Mouse (Mus musculus): ENCODE measurements around the gene Gipc3. TPM values are rescaled to one million over a fixed set of nuclear protein-coding genes. Genes with fewer than 3 reads are reported as not detected.

Gipc3 gene
- polyA plus RNA-seq, 1 experiment = not detected

DNA sequence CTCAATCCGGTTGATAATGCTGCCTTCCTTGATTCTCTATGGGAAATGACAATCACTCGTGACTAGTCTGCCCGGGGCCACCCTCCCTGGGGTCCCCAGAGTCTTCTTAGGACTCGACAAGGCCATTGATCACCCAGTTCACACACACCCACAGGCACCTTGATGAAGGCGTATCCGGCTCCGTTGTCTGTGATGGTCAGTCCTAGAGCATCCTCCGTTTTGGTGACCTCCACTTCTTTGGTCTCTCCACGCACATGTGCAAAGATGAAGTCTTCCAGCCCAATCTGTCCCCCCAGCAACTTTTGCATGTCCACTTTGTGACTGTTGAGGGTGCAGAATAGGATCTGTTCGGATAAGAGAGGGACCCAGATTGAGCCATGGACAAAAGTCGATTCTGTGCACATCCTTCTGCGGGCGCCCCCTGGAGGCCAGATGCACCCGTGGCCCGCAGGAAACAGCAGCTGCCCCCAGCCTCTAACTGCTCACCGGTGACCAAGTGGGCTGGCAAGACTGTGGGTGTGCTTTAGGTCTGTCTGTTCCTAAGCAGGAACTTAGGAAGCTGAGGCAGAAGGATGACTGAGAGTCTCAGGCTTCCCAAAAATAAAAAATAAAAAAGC lies 1.6 kb downstream of the Gipc3 start:
- Histone ChIP-seq H3K27ac (replicated peaks; ENCODE audit: low read depth, low read length) (no peak overlapping the region), H3K4me3 (ENCODE audit: insufficient read depth, low read depth, low read length) (no peak overlapping the region), H3K4me1 (ENCODE audit: control insufficient read depth, insufficient read depth, insufficient read length, low read length) (no peaks in the 10 kb centered on the region)

DNA sequence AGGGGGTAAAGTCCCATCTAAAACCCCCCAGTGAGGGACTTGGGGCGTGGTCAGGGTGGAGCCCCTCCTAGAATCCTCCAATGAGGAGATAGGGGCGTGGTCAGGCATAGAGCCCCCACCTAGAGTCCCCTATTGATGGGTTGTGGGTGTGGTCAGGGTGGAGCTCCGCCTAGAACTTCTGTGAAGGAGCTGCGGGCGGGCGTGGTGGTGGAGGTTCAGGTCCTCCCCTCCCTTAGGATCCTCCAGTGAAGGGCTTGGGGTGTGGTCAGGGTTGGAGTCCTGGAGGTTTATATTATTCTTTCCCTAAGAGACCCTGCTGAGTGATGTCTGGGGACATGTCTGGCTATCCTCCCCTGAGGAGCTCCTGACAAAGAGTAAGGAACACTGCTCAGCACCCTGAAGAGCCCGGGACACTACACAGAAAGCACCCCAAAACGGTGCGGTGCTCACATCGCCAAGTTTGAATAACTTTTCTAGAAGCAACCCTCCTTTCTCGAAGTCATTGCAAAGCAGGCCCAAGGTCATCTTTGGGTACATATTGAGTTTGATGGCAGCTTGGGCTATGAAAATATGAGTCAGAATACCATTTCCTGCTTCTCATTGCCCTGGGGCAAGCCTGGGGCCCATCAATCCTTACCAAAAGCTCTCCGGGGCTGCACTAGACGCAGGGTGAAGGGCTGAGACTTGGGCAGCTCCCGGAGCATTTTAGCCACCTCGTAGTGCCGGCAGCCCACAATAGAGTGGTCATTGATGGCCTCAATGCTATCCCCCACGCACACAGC lies 2.3 kb downstream of the Gipc3 start:
- no peak overlapping the region for H3K27ac ChIP-seq (replicated peaks; ENCODE audit: low read depth, low read length)
- H3K4me3 ChIP-seq (ENCODE audit: insufficient read depth, low read depth, low read length) = no peak overlapping the region
- no peaks in the 10 kb centered on the region for H3K4me1 ChIP-seq (ENCODE audit: control insufficient read depth, insufficient read depth, insufficient read length, low read length)

DNA sequence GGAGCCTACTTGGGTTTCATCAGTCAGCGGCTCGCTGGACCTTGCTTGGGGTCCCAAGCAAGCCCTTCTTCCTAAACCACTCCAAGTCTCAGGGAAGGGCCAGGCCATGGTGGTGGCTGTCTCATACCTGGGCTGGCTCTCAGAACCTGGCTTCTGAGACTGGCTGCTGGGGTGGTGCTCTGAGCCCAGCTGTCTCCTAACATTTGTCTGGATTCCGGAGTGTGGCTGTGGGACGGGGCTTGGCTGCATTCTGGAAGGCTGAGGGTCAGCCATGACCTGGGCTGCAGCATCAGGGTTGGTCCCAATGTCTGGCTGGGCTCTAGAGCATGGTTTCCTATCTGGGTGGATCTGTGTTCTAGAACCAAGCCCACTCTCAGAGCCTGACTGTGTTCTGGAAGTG lies 6.5 kb downstream of the Gipc3 start:
- H3K4me1 ChIP-seq (ENCODE audit: control insufficient read depth, insufficient read depth, insufficient read length, low read length) = no peaks in the 10 kb centered on the region
- H3K4me3 ChIP-seq (ENCODE audit: insufficient read depth, low read depth, low read length) = no peak overlapping the region
- no peak overlapping the region for H3K27ac ChIP-seq (replicated peaks; ENCODE audit: low read depth, low read length)

DNA sequence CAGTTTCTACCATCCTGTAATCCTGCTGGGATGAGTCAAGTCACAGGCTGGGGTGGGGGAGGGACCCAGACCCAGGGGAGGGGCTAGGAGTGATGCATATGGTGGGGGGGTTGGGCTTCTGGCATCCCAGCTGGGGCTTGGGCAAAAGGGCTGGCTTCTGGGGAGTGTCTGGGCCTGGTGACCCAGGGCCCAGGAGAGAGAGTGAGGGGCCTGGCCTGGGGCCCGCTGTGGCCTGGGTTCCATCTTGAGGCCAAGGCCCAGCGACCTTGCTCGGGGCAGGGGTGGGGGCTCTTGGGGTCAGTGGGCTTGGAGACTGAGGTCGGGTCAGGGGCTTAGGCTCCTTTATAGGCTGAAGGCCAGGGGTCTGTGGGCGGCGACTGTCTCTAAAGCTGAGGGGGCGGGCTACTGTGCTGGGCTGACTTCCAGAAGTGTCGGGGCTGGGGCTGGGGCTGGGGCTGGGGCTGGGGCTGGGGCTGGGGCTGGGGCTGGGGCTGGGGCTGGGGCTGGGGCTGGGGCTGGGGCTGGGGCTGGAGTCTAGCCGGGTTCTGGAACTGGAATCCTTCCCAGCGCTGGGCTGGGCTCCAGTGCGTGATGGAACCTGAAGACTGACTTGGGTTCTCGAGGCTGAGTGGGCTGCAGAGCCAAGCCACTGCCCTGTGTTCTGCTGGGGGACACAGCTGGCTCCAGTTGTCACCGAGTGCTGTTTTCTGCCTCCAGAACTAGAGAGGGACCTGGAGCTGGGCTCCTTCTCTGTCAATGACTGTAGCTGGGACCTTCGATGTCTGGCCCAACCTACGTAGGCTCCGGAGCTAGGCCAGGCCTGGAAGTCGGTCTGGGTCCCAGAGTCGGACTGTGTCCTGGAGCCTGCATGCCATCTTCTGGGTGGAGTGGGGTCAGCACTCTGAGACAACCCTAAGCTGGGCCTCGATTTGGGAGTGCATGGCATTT lies 7.4 kb downstream of the Gipc3 start:
- Histone ChIP-seq H3K4me1 (ENCODE audit: control insufficient read depth, insufficient read depth, insufficient read length, low read length) (no peaks in the 10 kb centered on the region), H3K27ac (replicated peaks; ENCODE audit: low read depth, low read length) (no peak overlapping the region), H3K4me3 (ENCODE audit: insufficient read depth, low read depth, low read length) (no peak overlapping the region)

DNA sequence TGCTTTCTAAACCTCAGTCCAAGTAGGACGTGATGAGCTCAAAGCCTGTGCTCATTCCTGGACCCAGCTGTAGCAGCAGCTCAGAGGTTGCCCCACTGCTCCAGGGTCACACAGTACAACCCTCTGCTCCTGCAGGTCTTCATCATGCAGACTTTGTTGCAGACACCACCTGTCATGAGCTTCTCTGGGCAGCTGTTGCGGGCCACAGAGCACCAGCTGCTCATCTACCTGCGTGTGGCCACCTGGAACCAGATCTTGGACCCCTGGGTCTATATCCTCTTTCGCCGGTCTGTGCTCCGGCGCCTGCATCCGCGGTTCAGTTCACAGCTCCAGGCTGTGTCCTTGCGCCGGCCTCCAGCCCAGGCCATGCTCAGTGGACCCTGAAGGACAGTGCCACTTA lies 8.7 kb downstream of the Gipc3 start:
- no peak overlapping the region for H3K27ac ChIP-seq (replicated peaks; ENCODE audit: low read depth, low read length)
- no peak overlapping the region for H3K4me3 ChIP-seq (ENCODE audit: insufficient read depth, low read depth, low read length)
- peaks cover 11% of the 10 kb centered on the region for H3K4me1 ChIP-seq (ENCODE audit: control insufficient read depth, insufficient read depth, insufficient read length, low read length)

DNA sequence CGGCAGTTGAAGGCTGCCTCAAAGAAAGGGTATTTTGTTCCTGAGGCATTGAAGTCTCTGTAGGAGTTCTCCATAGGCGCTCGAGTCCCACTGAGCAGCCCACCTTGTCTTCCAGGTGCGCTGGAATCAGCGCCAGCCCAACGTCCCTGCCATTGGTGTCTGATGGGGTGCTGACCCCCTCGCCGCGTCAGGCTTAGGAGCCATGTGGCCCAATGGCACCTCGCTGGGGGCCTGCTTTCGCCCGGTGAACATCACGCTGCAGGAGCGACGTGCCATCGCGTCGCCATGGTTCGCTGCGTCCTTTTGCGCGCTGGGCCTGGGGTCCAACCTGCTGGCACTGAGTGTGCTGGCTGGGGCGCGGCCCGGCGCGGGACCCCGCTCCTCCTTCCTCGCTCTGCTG lies 10.8 kb downstream of the Gipc3 start:
- Histone ChIP-seq H3K4me1 (ENCODE audit: control insufficient read depth, insufficient read depth, insufficient read length, low read length) (peaks cover 26% of the 10 kb centered on the region), H3K4me3 (ENCODE audit: insufficient read depth, low read depth, low read length) (no peak overlapping the region), H3K27ac (replicated peaks; ENCODE audit: low read depth, low read length) (no peak overlapping the region)

DNA sequence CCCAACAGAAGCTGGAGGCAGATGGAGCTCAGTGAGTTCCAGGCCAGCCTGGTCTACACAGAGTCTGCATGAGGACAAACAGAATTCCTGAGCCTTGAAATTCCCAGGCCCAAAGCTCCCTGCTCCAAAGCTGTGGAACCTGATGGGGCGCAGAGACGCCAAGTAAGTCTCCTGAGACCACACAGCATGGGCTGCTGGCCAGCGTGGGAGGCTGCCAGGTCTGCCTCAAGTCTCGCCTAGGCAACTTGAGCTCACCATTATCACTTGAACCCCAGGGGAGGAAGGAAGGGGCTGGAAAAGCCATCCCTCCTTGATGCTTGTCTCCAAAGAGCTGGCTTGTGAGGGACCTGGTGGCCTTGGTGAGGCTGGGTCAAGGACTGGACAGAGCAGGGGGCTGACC lies 13.1 kb downstream of the Gipc3 start:
- H3K4me3 ChIP-seq (ENCODE audit: insufficient read depth, low read depth, low read length) = no peak overlapping the region
- H3K27ac ChIP-seq (replicated peaks; ENCODE audit: low read depth, low read length) = peak overlapping the region; percentile 29; the same call in 1 of the 2 replicates
- H3K4me1 ChIP-seq (ENCODE audit: control insufficient read depth, insufficient read depth, insufficient read length, low read length) = peaks cover 30% of the 10 kb centered on the region

DNA sequence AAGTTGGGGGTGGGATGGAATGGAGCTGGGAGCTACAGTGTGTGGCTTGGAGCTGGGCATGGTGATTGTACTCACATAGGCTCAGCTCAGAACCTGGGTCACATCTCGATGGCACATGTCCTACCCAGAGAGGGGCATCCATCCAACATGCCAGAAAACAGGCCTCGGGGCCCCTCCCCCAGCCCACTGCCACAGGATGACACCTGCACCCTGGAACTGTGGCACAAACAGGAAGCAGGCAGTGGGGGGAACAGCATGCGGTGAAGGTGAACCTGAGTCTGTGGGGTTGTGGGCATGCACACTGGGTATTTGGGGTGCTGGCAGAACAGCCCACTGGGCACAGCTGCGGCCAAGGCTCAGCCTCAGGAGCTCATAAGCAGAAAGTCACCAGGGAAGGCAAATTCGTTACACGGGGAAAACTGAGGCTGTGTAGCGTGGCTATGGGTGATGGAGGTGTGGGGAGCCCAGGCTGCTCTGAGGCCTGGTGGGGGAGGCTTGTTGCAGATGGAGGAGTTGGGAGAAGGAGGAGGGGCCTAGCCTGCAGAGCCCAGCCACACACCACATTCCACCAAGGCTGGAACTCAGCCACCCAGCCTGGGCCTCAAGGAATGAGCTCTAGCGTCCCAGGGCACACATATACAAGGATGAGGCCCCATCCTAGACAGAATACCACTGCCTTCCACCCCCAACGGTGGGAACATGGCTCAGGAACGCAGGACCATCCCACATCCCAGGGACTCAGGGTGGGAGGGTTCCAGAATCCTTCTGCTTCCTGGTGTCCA lies 13.7 kb downstream of the Gipc3 start:
- Histone ChIP-seq H3K27ac (replicated peaks; ENCODE audit: low read depth, low read length) (peak overlapping the region; percentile 64), H3K4me3 (ENCODE audit: insufficient read depth, low read depth, low read length) (no peak overlapping the region), H3K4me1 (ENCODE audit: control insufficient read depth, insufficient read depth, insufficient read length, low read length) (peaks cover 30% of the 10 kb centered on the region)

DNA sequence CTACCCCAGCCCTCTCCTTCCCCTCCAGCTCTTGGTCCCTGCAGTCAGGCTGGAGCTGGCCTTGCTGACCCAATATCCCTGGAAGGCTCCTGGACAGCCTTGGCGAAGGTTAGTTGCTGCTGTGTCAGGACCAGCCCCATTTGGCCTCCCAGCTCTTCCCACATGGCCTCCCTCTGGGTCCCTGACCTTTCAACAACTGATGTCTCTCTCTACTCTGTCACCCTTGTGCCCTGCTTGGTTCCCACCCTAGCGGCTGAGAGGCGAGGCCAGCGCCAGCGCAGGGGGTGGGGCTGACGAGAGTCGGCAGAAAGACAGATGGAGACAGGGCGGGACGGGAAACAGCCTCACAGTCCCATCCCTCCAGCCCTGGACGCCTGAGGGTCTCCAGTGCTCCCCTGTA lies 14.7 kb downstream of the Gipc3 start, which contains the start of gene Tbxa2r:
Gene Tbxa2r, plus strand, starts transcription at position 346 of the 400 bp plus-strand sequence.
- H3K4me1 ChIP-seq (ENCODE audit: control insufficient read depth, insufficient read depth, insufficient read length, low read length) = peaks cover 30% of the 10 kb centered on the region
- H3K27ac ChIP-seq (replicated peaks; ENCODE audit: low read depth, low read length) = peak within 1 kb of the TSS; percentile 64
- no peak within 1 kb of the TSS for H3K4me3 ChIP-seq (ENCODE audit: insufficient read depth, low read depth, low read length)

DNA sequence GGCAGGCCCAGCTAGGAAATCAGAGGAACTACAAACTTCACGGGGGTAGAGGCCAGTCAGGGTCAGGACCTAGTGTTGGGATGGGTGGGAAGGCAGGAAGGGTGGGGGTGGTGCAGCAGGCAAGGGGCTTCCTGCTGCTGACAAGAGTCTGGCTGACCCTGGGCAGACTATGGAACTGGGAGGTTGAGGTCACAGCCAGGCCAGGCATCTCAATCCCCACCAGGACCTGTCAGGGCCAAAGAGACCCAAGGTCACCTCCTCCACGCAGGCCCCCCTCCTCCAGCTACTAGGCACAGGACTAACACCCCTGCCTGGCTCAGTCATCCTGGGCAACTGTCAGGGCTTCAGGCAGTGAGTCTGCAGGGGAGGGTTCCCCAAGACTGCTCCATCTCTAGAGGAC lies 15.1 kb downstream of the Gipc3 start:
- H3K4me1 ChIP-seq (ENCODE audit: control insufficient read depth, insufficient read depth, insufficient read length, low read length) = peaks cover 30% of the 10 kb centered on the region
- H3K27ac ChIP-seq (replicated peaks; ENCODE audit: low read depth, low read length) = peak overlapping the region; percentile 64
- H3K4me3 ChIP-seq (ENCODE audit: insufficient read depth, low read depth, low read length) = no peak overlapping the region

DNA sequence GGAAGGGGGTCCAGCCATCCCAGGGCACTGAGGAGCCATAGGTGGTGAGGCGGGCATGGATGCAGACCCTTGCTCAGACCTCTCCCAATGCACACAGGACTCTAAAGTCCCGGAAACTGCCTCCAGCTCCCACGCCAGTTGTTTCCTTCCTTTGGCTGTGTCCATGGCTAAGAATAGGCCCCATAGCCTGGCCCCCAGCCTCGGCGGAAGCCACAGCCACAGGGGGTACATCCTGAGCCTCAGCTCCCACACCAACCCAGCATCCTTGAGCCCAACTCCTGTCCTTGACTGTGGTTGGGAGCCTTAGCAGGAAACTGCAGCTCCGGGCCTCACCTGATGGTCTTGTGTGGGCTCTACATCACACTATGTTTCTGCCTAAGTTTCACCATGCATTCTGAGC lies 16.2 kb downstream of the Gipc3 start:
- Histone ChIP-seq H3K4me3 (ENCODE audit: insufficient read depth, low read depth, low read length) (peak overlapping the region; percentile 20; the same call in 1 of the 2 replicates), H3K4me1 (ENCODE audit: control insufficient read depth, insufficient read depth, insufficient read length, low read length) (peaks cover 32% of the 10 kb centered on the region), H3K27ac (replicated peaks; ENCODE audit: low read depth, low read length) (peak overlapping the region; percentile 96)

DNA sequence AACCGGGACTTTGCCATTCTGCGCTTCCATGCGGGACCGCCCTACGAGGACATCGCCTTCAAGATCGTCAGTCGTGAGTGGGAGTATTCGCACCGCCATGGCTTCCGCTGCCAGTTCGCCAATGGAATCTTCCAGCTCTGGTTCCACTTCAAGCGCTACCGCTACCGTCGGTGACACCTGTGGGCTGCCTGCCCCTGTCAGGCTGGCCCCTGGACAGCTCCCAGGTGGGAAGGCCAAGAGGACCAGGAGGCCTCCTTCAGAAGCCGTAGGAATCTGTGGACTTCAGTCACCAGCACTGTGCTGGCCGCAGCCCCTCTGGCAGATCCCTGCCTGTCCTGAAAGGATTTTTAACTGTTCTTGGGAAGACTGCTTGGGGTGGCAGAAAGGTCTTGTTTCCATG lies 17.3 kb downstream of the Gipc3 start:
- peaks cover 32% of the 10 kb centered on the region for H3K4me1 ChIP-seq (ENCODE audit: control insufficient read depth, insufficient read depth, insufficient read length, low read length)
- no peak overlapping the region for H3K4me3 ChIP-seq (ENCODE audit: insufficient read depth, low read depth, low read length)
- H3K27ac ChIP-seq (replicated peaks; ENCODE audit: low read depth, low read length) = peak overlapping the region; percentile 96

DNA sequence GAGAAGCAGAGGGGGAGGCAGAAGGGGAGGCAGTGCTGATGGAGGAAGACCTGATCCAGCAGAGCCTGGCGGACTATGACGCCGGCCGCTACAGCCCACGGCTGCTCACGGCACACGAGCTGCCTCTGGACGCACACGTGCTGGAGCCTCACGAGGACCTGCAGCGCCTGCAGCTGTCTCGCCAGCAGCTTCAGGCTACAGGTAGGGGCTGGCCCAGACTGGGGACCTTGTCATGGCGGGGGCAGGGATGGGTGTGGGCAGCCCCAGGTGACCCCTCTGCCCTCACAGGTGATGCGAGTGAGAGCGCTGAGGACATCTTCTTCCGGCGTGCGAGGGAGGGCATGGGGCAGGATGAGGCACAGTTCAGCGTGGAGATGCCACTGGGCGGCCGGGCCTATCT lies 17.9 kb downstream of the Gipc3 start:
- no peak overlapping the region for H3K27ac ChIP-seq (replicated peaks; ENCODE audit: low read depth, low read length)
- no peak overlapping the region for H3K4me3 ChIP-seq (ENCODE audit: insufficient read depth, low read depth, low read length)
- H3K4me1 ChIP-seq (ENCODE audit: control insufficient read depth, insufficient read depth, insufficient read length, low read length) = peaks cover 29% of the 10 kb centered on the region

DNA sequence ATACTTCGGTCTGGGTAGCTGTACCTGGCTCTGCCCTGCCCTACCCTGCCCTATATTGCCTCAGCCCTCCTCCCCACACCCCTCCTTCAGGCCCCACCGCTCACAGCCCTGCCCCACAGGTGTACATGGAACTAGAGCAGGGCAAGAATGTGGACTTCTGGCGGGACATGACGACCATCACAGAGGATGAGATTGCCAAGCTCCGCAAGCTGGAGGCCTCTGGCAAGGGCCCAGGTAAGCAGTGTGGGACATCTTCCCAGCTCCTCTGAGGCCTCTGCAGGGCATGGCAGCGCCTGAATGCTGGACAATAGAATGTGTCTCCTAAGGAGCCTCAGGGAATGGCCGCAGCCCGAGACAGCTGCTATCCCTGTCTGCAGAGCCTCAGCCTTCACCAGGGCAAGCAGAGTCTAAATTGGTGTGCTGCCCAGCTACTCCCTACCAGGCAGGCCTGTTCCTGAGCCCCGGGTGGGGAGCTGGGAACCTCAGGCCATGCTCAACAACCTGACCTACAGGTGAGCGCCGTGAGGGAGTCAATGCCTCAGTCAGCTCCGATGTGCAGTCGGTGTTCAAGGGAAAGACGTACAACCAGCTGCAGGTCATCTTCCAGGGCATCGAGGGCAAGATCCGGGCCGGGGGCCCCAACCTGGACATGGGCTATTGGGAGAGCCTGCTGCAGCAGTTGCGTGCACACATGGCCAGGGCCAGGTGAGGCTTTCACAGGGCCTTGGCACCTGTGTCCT lies 19.1 kb downstream of the Gipc3 start:
- H3K4me1 ChIP-seq (ENCODE audit: control insufficient read depth, insufficient read depth, insufficient read length, low read length) = peaks cover 25% of the 10 kb centered on the region
- no peak overlapping the region for H3K27ac ChIP-seq (replicated peaks; ENCODE audit: low read depth, low read length)
- no peak overlapping the region for H3K4me3 ChIP-seq (ENCODE audit: insufficient read depth, low read depth, low read length)
